Mouse (Mus musculus) CD4-positive, CD25-positive, alpha-beta regulatory T cell, adult 2 months (primary cell): Measurements from ENCODE around the gene Gpr150.

Source experiments
- DNase-seq: peaks from one replicate; pipeline ENCODE4 v3.0.0-alpha.2; 2012; ENCODE audit warnings: low read depth, low spot score

Gpr150 gene

DNA sequence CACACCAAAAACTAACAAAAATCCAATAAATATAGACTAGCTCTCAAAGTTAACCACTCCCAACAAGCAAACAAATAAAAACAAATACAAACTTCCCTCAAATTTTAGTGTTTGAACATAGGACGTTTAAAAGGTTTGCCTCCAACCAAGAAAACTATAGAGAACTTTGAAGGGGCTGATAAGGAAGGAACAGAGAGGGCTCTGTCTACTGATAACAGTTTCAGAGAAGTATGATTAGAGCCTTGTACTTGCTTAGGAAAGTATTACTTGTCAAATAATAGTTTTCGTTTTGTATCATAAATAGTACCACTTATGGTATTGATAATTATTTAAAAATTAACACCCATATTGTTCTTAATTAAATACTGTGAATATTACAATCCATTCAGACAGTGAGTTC is 42.3 kb downstream of the Gpr150 start:
- no peak for DNase-seq
